Comparison of ENCODE assay signal across 18 mouse cellular contexts in the genomic region with DNA sequence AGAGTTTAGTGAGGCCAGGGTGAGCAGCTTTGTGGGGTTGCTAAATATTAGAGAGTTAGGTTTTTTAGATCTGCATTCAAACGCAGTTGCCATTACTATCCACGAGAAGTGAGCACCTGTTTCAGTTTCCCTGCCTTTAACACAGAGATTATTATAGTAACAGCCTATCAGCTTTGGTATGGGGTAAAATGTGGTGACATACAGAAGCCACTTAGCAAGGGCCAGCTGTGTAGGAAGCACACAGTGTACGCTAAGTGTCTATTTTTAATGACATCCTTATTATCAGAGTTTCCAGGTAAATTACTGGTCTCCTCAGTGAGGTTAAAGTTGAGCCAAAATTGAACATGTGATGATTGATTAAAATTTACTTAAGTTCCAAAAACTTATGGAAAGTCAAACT.
"Had no signal": no experiment of that assay in that cellular context is flagged by ENCODE, and none has a peak within 500 bp of the region (broad histone marks: within the 10 kb centered on the region; RNA-seq: fewer than 3 reads in every experiment).

No protein-coding gene starts in this region.

- H3K27me3 ChIP-seq: neural tube, embryonic 13.5 days; neural tube, embryonic 15.5 days had no signal

- ATAC-seq: midbrain, embryonic 16.5 days had no signal

- H3K9ac ChIP-seq: lung, embryonic 14.5 days; midbrain, embryonic 12.5 days; neural tube, embryonic 13.5 days; neural tube, embryonic 15.5 days had no signal

- H3K4me3 ChIP-seq: midbrain, embryonic 10.5 days; midbrain, embryonic 12.5 days; myocyte; neural tube, embryonic 13.5 days; neural tube, embryonic 15.5 days had no signal

- H3K36me3 ChIP-seq: midbrain, embryonic 10.5 days; midbrain, embryonic 12.5 days; neural tube, embryonic 13.5 days; neural tube, embryonic 15.5 days had no signal

- DNase-seq: lung, embryonic 14.5 days; lung, postnatal 10 days; lung, postnatal 4 days; midbrain, embryonic 14.5 days; retina, postnatal 1 day; right cerebral cortex, adult 18-20 months; right cerebral cortex, postnatal 25 days; right cerebral cortex, postnatal 4 days; spleen, adult 18-20 months; thymus, adult 18-20 months; thymus, postnatal 14 days; thymus, postnatal 36 days had no signal

- H3K9me3 ChIP-seq: midbrain, embryonic 10.5 days; midbrain, embryonic 12.5 days; neural tube, embryonic 13.5 days; neural tube, embryonic 15.5 days had no signal

- H3K27ac ChIP-seq: midbrain, embryonic 10.5 days; midbrain, embryonic 12.5 days; neural tube, embryonic 13.5 days; neural tube, embryonic 15.5 days had no signal

- H3K4me2 ChIP-seq: lung, embryonic 14.5 days; midbrain, embryonic 12.5 days; neural tube, embryonic 13.5 days; neural tube, embryonic 15.5 days had no signal
